Mouse (Mus musculus) C2C12 (cell line): ENCODE measurements around the gene Epas1. TPM values are rescaled to one million over a fixed set of nuclear protein-coding genes. Genes with fewer than 3 reads are reported as not detected.

ENCODE experiments used
- H3K27me3 ChIP-seq: one replicate; pipeline ENCODE4 v1.6.1; 2011; ENCODE audit not compliant: control insufficient read depth, insufficient read depth, insufficient read length
- H3K36me3 ChIP-seq: one replicate; pipeline ENCODE4 v1.6.1; 2011; ENCODE audit not compliant: control insufficient read depth, insufficient read depth
- H3K4me3 ChIP-seq: one replicate; pipeline ENCODE4 v1.5.1; 2011; ENCODE audit warnings: mild to moderate bottlenecking, control low read depth; ENCODE audit not compliant: poor library complexity, insufficient read depth, severe bottlenecking
- H3K79me2 ChIP-seq: one replicate; pipeline ENCODE4 v1.6.1; 2011; ENCODE audit not compliant: control insufficient read depth, insufficient read depth
- H3K79me3 ChIP-seq: one replicate; pipeline ENCODE4 v1.6.1; 2011; ENCODE audit warnings: low read depth, control low read depth
- H3ac ChIP-seq: one replicate; pipeline ENCODE3; 2011; ENCODE audit warnings: low read depth; ENCODE audit not compliant: control insufficient read depth, insufficient read length
- CEBPB ChIP-seq: IDR thresholded peaks from one replicate; pipeline ENCODE4 v1.6.1; 2011; ENCODE audit warnings: low read depth, mild to moderate bottlenecking, control low read depth, moderate library complexity
- CTCF ChIP-seq: IDR thresholded peaks from one replicate; pipeline ENCODE4 v1.5.1; 2011; ENCODE audit not compliant: control insufficient read depth, insufficient read depth, insufficient read length
- FOSL1 ChIP-seq: IDR thresholded peaks from one replicate; pipeline ENCODE4 v1.8.0; 2011; ENCODE audit warnings: mild to moderate bottlenecking, low read length; ENCODE audit not compliant: poor library complexity, insufficient read depth, severe bottlenecking
- MAX ChIP-seq: IDR thresholded peaks from one replicate; pipeline ENCODE4 v1.6.1; 2011; ENCODE audit warnings: mild to moderate bottlenecking, control low read depth
- MYOD1 ChIP-seq: IDR thresholded peaks from one replicate; pipeline ENCODE4 v1.6.1; 2011; ENCODE audit warnings: low read depth; ENCODE audit not compliant: control insufficient read depth, insufficient read length
- MYOG ChIP-seq: IDR thresholded peaks from one replicate; pipeline ENCODE4 v1.6.1; 2011; ENCODE audit not compliant: control insufficient read depth, insufficient read length; ENCODE audit errors: extremely low read depth
- USF1 ChIP-seq: IDR thresholded peaks from one replicate; pipeline ENCODE4 v1.6.1; 2011; ENCODE audit warnings: low read depth, mild to moderate bottlenecking, control low read depth, moderate library complexity
- polyA plus RNA-seq: library from polyadenylated mRNA; unstranded; fragments of >200 nt; fragmentation: generic; extraction: Trizol; gene quantifications from one replicate; pipeline ENCODE4 v1.2.1, GENCODE M21; 2012; ENCODE audit warnings: missing spikeins

Epas1 gene
- polyA plus RNA-seq, 1 experiment = 0.05 TPM

- no peak overlapping the region for H3K4me3 ChIP-seq
- H3ac ChIP-seq = no peak overlapping the region
- TF ChIP-seq MYOD1 = no peak
- TF ChIP-seq CEBPB = no peak
- no peak for TF ChIP-seq MYOG
- TF ChIP-seq USF1 = no peak
- no peak for TF ChIP-seq FOSL1
- TF ChIP-seq MAX = no peak
- no peak for TF ChIP-seq CTCF
- no peaks in the 10 kb centered on the region for H3K36me3 ChIP-seq
- no peaks in the 10 kb centered on the region for H3K27me3 ChIP-seq
- no peaks in the 10 kb centered on the region for H3K79me2 ChIP-seq
- H3K79me3 ChIP-seq = no peaks in the 10 kb centered on the region
Observed at GRCm38 (mm10) chr17:86732024-86732423, 21.5 kb upstream of the Epas1 start.

GRCm38 (mm10) chr17:86732522-86732921 is 21.0 kb upstream of the Epas1 start:
- no peak for TF ChIP-seq USF1
- no peak for TF ChIP-seq MYOD1
- no peak for TF ChIP-seq MYOG
- TF ChIP-seq CTCF = no peak
- TF ChIP-seq MAX = no peak
- TF ChIP-seq FOSL1 = no peak
- no peak for TF ChIP-seq CEBPB
- Histone ChIP-seq H3K79me2 (no peaks in the 10 kb centered on the region), H3K36me3 (no peaks in the 10 kb centered on the region), H3K27me3 (no peaks in the 10 kb centered on the region), H3K79me3 (no peaks in the 10 kb centered on the region), H3ac (no peak overlapping the region), H3K4me3 (no peak overlapping the region)

- Histone ChIP-seq H3K27me3 (no peaks in the 10 kb centered on the region), H3K79me3 (no peaks in the 10 kb centered on the region), H3ac (no peak overlapping the region), H3K79me2 (no peaks in the 10 kb centered on the region), H3K4me3 (no peak overlapping the region), H3K36me3 (no peaks in the 10 kb centered on the region)
- TF ChIP-seq MYOD1 (no peak), CTCF (no peak), FOSL1 (no peak), CEBPB (no peak), MAX (no peak), MYOG (no peak)
Observed at GRCm38 (mm10) chr17:86733644-86734043, 19.9 kb upstream of the Epas1 start.

GRCm38 (mm10) chr17:86738477-86738876 is 15.0 kb upstream of the Epas1 start:
- H3K79me3 ChIP-seq = no peaks in the 10 kb centered on the region
- no peaks in the 10 kb centered on the region for H3K36me3 ChIP-seq
- no peaks in the 10 kb centered on the region for H3K79me2 ChIP-seq
- H3ac ChIP-seq = no peak overlapping the region
- no peak for TF ChIP-seq USF1
- TF ChIP-seq MYOD1 = no peak
- no peak for TF ChIP-seq MAX
- no peak overlapping the region for H3K4me3 ChIP-seq
- no peaks in the 10 kb centered on the region for H3K27me3 ChIP-seq

- no peaks in the 10 kb centered on the region for H3K79me3 ChIP-seq
- H3K79me2 ChIP-seq = no peaks in the 10 kb centered on the region
- no peak overlapping the region for H3ac ChIP-seq
- no peaks in the 10 kb centered on the region for H3K36me3 ChIP-seq
- TF ChIP-seq FOSL1 (no peak), USF1 (no peak), CEBPB (no peak), MYOG (no peak), CTCF (no peak), MYOD1 (no peak), MAX (no peak)
- no peaks in the 10 kb centered on the region for H3K27me3 ChIP-seq
- H3K4me3 ChIP-seq = no peak overlapping the region
Observed at GRCm38 (mm10) chr17:86743351-86743941, 10.1 kb upstream of the Epas1 start.

GRCm38 (mm10) chr17:86744943-86745342 is 8.6 kb upstream of the Epas1 start:
- H3K79me3 ChIP-seq = no peaks in the 10 kb centered on the region
- TF ChIP-seq MYOG (no peak), CTCF (no peak), CEBPB (no peak), MAX (no peak), FOSL1 (no peak), MYOD1 (no peak), USF1 (no peak)
- H3K4me3 ChIP-seq = no peak overlapping the region
- H3K36me3 ChIP-seq = no peaks in the 10 kb centered on the region
- no peaks in the 10 kb centered on the region for H3K79me2 ChIP-seq
- no peak overlapping the region for H3ac ChIP-seq
- H3K27me3 ChIP-seq = no peaks in the 10 kb centered on the region
